Mouse (Mus musculus) adrenal gland, adult (tissue): ENCODE data around the gene Abhd15.

Experiments used
- DNase-seq, 2 experiments: peaks; one replicate each; pipeline ENCODE4 v3.0.0; 2022 to 2023; ENCODE audit warnings: low spot score in 1 of 2; ENCODE audit not compliant: inconsistent age in 2 of 2

Abhd15 gene

GRCm38 (mm10) chr11:77493512-77494343, 21.2 kb upstream of the Abhd15 start, which contains the start of gene Git1:
Gene Git1 (plus strand): TSS chr11:77493562.
- DNase-seq: peak; percentile 72 to 80

- peak in 1 of 2 experiments; percentile 33 for DNase-seq
Observed at GRCm38 (mm10) chr11:77494344-77494676, 20.6 kb upstream of the Abhd15 start.

GRCm38 (mm10) chr11:77494782-77495181, 20.1 kb upstream of the Abhd15 start:
- peak in 1 of 2 experiments; percentile 47 for DNase-seq

DNA sequence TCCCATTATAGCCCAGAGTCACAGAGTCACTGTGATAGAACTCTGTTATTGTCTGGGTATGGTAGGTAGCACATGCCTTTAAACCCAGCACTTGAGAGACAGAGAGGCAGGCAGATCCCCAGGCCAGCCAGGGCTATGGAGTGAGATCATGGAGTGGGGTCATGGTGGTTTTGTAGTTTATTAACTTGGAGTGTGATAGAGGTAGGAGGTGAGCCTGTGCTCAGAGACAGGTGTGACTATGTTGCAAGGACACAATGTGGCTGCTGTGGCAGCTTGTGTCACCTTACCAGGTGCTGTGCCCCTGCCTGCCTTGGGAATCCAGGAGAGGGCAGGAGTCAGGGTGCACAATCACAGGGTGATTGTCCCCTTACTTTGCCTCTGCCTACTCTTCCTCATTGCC, 19.4 kb upstream of the Abhd15 start:
- DNase-seq: no peak

DNA sequence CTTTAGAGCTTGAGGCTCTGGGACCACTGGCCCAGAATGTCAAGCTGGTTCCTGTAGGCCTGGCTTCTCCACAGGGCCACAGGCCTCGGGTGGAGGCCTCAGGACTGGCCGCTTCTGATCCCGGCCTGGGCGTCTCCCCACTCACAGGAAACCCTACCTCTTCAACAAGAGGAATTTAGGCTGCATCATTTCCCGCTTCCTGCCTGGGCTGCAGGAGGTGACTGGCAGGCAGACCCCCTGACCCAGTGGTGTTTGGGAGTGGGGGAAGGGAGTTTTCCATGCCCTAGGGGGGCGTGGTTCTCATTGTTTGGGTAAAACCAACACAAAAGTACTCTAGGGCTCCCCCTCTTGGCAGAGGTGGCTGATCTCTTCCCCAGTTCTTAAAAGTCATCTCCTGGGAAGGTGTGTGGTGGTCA, 17.6 kb upstream of the Abhd15 start:
- DNase-seq: peak; percentile 75 to 88

GRCm38 (mm10) chr11:77497851-77498250, 17.1 kb upstream of the Abhd15 start:
- DNase-seq: peak in 1 of 2 experiments; percentile 48

GRCm38 (mm10) chr11:77498261-77499139, 16.4 kb upstream of the Abhd15 start:
- peak; percentile 51 to 74 for DNase-seq

DNA sequence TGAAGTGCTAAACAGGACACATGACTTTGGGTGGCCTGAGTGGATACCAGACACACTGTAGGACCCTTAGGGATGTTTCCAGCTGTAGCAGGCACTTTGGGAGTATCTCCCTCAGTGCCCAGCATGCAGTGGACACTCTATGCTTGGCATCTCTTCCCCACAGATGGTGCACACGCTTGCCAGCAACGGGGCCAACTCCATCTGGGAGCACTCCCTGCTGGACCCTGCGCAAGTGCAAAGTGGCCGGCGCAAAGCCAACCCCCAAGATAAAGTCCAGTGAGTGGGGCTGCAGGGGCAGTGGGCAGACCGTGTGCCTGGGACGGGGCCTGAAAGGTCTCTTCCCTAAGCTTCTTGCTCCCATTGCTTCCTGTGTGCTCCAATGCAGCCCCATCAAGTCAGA, 15.6 kb upstream of the Abhd15 start:
- DNase-seq: peak in 1 of 2 experiments; percentile 27

DNA sequence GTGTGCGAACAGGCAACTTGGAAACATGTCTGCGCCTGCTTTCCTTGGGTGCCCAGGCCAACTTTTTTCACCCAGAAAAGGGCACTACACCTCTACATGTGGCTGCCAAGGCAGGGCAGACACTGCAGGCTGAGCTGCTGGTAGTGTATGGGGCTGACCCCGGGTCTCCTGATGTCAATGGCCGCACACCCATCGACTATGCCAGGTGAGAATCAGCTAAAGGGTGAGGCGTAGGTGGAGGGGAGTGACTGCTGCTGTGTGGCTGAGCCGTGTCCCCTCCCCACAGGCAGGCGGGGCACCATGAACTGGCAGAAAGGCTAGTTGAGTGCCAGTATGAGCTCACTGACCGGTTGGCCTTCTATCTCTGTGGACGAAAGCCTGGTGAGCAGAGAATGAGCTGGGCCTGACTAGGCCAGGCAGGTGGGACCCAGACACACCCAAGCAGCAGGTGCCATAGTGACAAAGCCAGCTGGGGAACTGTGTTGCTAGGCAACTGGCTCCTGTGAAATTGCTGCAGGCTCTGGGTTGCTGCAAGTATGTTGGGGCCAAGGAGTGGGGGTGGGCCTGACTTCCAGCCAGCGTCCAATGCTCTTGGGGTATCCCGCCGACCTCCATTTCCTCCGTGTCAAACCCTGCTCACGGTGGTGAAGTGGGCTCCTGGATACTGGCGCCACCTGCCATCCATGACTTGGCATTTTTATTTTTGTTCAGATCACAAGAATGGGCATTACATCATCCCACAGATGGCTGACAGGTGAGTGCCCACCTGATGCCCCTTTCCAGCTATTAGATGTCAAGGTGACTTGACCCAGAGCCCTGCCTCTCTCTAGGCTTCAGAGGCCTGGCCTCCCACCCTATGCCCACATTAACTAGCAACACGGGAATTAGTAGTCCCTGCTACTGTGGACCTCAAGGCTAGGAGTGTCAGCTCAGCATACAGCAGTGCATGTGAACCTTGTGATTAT, 14.3 kb upstream of the Abhd15 start:
- DNase-seq: peak in 1 of 2 experiments; percentile 20

DNA sequence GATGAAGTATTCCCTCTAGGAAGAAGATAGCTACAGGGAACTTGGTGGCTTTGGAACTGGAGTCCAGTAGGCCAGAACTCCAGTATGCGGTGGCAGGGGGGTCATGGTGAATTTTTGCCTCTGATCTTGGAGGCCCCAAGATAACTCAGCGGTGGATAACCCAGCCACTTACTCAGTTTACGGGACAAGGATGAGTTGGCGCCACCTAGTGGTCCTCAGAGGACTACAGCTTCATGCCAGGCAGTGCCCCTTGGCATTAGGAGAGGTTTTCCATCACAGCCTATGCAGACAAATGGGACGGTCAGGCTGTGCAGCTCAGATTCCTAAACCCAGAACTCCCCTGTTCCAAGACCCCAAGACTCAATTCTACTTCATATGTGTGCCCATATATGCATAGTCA, 13.5 kb upstream of the Abhd15 start:
- peak; percentile 77 to 91 for DNase-seq

DNA sequence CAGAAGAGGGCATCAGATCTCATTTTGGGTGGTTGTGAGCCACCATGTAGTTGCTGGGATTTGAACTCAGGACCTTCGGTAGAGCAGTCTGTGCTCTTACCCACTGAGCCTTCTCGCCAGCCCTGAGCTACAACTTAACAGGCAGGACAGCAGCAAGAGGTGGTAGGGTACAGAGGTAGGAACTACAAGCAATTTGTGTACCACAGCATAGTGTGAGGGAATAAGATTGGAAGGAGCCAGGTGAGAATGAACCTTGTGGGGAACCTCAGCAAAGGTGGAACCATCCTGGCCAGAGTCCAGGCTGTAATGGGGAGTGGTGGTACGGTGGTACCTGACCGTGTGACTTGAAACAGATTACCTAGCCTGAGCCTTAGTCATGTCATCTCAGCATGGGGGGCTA, 12.9 kb upstream of the Abhd15 start:
- peak in 1 of 2 experiments; percentile 30 for DNase-seq

DNA sequence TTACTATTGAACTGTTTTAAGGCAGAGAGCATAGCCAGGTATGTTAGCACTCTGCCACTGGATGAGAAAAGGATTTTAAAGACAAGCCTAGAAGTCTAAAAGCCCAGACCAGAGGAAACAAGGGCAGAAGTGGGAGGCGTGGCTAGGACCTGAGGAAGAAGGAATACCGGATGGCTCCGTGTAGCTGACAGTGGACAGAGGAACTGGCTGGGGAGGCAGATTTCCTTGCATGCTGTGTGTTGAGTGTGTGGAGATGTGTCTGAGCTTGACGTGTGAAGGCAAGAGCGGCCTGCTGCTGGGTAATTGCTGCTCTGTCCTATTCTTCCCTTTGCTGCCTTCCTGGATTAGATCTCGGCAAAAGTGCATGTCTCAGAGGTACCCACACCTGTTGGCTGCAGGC, 12.4 kb upstream of the Abhd15 start:
- DNase-seq: no peak

DNA sequence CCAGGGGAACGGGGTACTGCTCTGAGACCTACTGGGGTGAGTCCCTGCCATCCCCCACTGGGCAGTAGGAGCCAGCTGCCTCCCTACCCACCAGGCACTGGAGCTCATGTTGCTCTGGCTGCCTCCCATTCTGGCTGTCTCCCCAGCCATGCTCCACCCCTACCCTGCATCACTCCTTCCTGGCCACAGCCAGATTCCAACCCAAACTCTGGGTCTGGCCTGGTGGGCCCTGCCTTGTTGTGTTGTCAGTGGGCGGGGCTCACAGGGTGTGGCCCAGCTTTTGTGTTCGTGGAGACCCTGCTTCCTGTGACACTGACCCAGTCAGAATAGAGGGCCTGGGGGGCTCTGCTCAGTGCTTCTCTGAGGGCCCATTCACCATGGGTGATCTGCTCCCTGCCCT, 11.4 kb upstream of the Abhd15 start:
- peak; percentile 29 to 49 for DNase-seq

GRCm38 (mm10) chr11:77504377-77504776, 10.5 kb upstream of the Abhd15 start:
- peak; percentile 21 to 68 for DNase-seq

GRCm38 (mm10) chr11:77505291-77505980, 9.5 kb upstream of the Abhd15 start:
- DNase-seq: peak in 1 of 2 experiments; percentile 16

GRCm38 (mm10) chr11:77506273-77506672, 8.6 kb upstream of the Abhd15 start:
- DNase-seq: peak; percentile 20 to 43

DNA sequence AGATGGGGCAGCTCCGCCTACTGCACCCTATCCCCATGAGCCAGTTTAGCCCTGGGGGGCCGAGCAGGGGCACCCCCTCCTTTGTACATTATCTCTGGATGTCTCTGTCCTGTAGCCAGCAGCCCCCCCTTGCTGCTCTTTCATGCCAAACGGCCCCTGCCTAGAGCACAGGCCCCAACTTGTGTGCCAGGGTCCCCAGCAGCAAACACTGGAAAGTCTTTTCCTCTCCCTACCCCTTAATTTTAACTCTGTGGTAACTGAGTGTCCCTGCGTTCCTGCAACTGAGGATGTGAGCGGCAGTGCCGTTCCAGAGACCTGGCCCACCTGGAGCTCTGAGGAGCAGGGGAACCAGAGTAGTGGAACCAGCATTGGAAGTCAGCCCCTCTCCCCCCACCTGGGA, 8.0 kb upstream of the Abhd15 start:
- peak in 1 of 2 experiments; percentile 14 for DNase-seq

DNA sequence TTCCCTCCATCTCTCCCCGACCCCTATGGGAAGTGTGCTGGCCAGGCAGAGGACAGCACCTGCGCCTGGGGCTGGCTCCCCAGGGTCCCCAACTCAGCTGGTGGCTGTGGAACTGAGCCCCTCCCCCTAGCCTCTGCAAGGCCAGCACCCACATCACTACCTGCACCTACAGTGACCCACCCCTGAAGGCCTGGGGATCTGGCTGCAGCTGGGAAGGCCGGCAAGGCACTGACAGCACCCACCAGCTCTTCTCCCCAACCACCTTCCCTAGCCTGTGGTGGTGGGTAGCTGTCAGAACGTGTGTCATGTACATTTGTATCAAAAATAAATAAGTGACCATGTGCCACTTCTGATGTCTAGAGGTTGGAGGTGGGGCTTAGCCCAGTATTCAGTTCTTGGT, 7.5 kb upstream of the Abhd15 start:
- peak in 1 of 2 experiments; percentile 24 for DNase-seq

DNA sequence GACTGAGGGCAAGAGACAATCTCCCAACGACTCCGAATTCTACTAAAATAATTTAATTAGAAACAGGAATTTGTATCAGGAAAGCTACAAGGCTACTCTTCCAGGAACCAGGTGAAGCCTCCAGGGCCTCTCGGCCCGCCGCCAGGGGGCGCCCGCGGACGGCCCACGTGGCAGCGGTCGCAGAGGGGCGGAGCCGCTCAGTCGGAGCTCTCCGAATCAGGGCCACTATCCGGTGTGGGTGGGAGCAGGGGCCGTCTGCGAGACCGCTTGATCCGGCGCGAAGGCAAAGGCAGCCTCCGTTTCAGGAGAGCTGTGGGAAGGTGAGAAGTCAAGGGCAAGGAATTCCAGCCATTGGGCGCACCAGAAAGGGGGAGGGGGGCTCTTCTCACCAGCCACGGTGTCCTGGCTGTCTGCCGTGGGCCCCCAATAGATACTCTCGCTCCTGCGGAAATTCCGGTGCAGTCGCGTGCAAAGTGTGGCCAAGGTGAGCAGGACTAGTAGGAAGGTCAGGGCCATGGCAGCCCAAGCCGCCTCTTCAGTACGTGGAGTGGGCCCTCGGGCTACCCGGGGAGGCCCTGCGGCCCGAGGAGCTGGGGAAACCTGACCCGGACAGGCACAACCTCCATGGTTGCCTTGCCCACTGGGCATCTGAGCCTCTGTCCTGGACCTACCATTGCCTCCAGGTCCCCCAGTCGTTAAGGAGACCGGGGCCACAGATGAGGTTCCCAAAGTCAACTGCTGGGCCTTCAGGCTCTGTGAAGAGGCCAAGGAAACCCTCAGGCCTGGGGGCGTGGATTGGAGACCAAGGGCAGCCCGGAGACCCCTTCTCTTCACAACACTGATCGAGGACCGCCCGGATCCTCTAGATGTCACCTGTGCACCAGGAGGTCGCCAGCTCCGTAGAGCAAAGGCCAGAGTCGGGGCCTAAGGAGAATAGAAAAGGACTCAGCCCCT, 6.6 kb upstream of the Abhd15 start:
- DNase-seq: peak; percentile 88 to 95
